Comparison of ENCODE assay signal across 9 mouse cellular contexts in the genomic region with DNA sequence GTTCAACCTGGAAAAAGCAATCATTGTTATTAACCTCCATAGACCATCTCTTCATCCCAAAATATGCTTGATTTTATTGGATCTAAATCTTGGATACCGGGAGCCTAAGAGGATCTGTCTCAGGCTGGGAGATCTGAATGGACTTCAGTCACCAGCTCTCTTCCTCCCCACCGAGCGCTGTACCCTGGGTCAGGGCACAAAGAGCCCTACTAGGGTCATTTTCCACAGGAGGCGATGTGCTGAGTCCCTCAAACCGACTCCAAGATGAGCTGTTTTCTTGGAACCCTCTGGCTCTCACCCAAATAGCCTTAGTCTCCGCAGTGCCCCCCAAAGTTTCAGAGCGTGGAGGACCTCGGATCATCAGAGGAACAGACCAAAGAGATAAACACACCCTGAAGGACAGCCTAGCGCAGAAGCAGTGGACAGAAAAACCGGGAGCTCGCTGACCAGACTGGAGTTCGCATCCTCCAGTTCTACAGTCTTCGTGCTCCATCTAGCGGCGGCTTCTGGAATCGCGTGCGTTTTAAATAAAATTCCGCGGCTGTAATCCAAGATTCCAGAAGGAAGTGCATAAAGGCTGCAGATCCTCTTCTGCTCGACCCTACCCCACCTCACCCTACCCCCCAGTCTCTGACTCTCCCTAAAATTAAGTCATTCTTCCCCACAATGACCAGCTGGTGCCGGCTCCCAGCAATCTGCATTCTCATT. TPM values are rescaled to one million over a fixed set of nuclear protein-coding genes. Genes with fewer than 3 reads are reported as not detected.
DNase-seq lines count a peak whose midpoint lies in the region; TF ChIP-seq lines count a peak whose summit lies in the region.
"Had no signal": no experiment of that assay in that cellular context is flagged by ENCODE, and none has a peak within 500 bp of the region (broad histone marks: within the 10 kb centered on the region; RNA-seq: fewer than 3 reads in every experiment).

No protein-coding gene starts in this region.

- H3K4me1 ChIP-seq in E14TG2a.4 (replicated peaks; ENCODE audit: low read depth, low read length), result no peaks in the 10 kb centered on the region
- no peaks in the 10 kb centered on the region for H3K4me1 ChIP-seq in embryonic facial prominence, embryonic 10.5 days

- no peak overlapping the region for H3K4me3 ChIP-seq in E14TG2a.4 (replicated peaks; ENCODE audit: low read length)
- no peak overlapping the region for H3K4me3 ChIP-seq in embryonic facial prominence, embryonic 10.5 days

- H3K36me3 ChIP-seq in E14TG2a.4 (ENCODE audit: insufficient read depth, low read length), result no peaks in the 10 kb centered on the region
- no peaks in the 10 kb centered on the region for H3K36me3 ChIP-seq in embryonic facial prominence, embryonic 10.5 days (replicated peaks)

- no peak overlapping the region for H3K27ac ChIP-seq in embryonic facial prominence, embryonic 10.5 days (replicated peaks)

- H3K27me3 ChIP-seq in E14TG2a.4 (ENCODE audit: insufficient read depth, low read length), result peaks cover 16% of the 10 kb centered on the region
- peaks cover 16% of the 10 kb centered on the region for H3K27me3 ChIP-seq in embryonic facial prominence, embryonic 10.5 days (replicated peaks; ENCODE audit: low read depth, poor library complexity, severe bottlenecking)

- peak; percentile 75 to 78 for DNase-seq in adrenal gland, postnatal 36 days
- peak; percentile 82 for DNase-seq in embryonic facial prominence, embryonic 10.5 days (ENCODE audit: low spot score)
- DNase-seq in heart, postnatal 36 days, result peak; percentile 69 to 83
- peak; percentile 57 to 87 for DNase-seq in layer of hippocampus, adult 18-20 months (ENCODE audit: low spot score in 2 of 2)
- DNase-seq in lung, postnatal 4 days, result peak; percentile 53 to 76
- DNase-seq in retina, postnatal 1 day, result peak; percentile 85
- peak; percentile 77 for DNase-seq in urinary bladder, postnatal 14 days (ENCODE audit: low spot score)

- intact Hi-C loops in heart, postnatal 36 days (cut with DNase I), result loop anchor here (5.0 to 10.0 kb wide), 4 partner anchors 1234 to 1447 kb away; a partner anchor contains a TSS

- peak; percentile 100 for TF ChIP-seq CTCF in E14TG2a.4 (conservative IDR thresholded peaks at IDR 0.05; ENCODE audit: low read length)

- 12% methylated on average over 22 of the region's 22 CpGs for WGBS in embryonic facial prominence, embryonic 10.5 days

- H3K9me3 ChIP-seq in E14TG2a.4 (ENCODE audit: low read length), result peaks cover 5% of the 10 kb centered on the region
- H3K9me3 ChIP-seq in embryonic facial prominence, embryonic 10.5 days, result no peaks in the 10 kb centered on the region

RNA-seq across cellular contexts. Expression of a gene that starts 9.7 kb away (rescaled TPM):
- total RNA-seq in adrenal gland, postnatal 36 days (2021), result not detected
- polyA plus RNA-seq in embryonic facial prominence, embryonic 10.5 days (2016; fragmentation: Nextera tagmentation; extraction: Ambion mirVana), result not detected in 2 replicates
- not detected for total RNA-seq in heart, postnatal 36 days (2021)
- total RNA-seq in layer of hippocampus, adult 18-20 months (2021), result not detected
- polyA plus RNA-seq: heart, embryonic 16.5 days had no signal

RNA-seq across cellular contexts. Expression of a gene that starts 19.1 kb away (rescaled TPM):
- not detected for total RNA-seq in adrenal gland, postnatal 36 days (2021)
- not detected in 2 replicates for polyA plus RNA-seq in embryonic facial prominence, embryonic 10.5 days (2016; fragmentation: Nextera tagmentation; extraction: Ambion mirVana)
- not detected for total RNA-seq in heart, postnatal 36 days (2021)
- not detected for total RNA-seq in layer of hippocampus, adult 18-20 months (2021)
- polyA plus RNA-seq: heart, embryonic 16.5 days had no signal

RNA-seq across cellular contexts. Expression of a gene that starts 33.7 kb away (rescaled TPM):
- total RNA-seq in adrenal gland, postnatal 36 days (2021), result not detected
- polyA plus RNA-seq in embryonic facial prominence, embryonic 10.5 days (2016; fragmentation: Nextera tagmentation; extraction: Ambion mirVana), result not detected in 2 replicates
- total RNA-seq in heart, postnatal 36 days (2021), result not detected
- not detected for total RNA-seq in layer of hippocampus, adult 18-20 months (2021)
- polyA plus RNA-seq: heart, embryonic 16.5 days had no signal
